Mouse (Mus musculus) neural tube, embryonic 11.5 days (tissue): ENCODE results near the gene Asb15. TPM values are rescaled to one million over a fixed set of nuclear protein-coding genes. Genes with fewer than 3 reads are reported as not detected.

Experiments used
- ATAC-seq: fragments of 200-750 bp; cut with Nextera tagmentation; 2 replicates; pipeline ENCODE4 v1.8.0; 2017; ENCODE audit warnings: moderate number of reproducible peaks, mild to moderate bottlenecking, moderate TSS enrichment, moderate library complexity; ENCODE audit not compliant: insufficient read depth, low FRiP score, low TSS enrichment
- DNase-seq: peaks from one replicate; pipeline ENCODE4 v3.0.0-alpha.2; 2015; ENCODE audit warnings: low spot score
- H3K27ac ChIP-seq: fragments of 300-500 bp; sonication (generic); 2 replicates; pipeline ENCODE4 v1.5.1; 2014; ENCODE audit warnings: low read depth, mild to moderate bottlenecking, low read length
- H3K27me3 ChIP-seq: fragments of 300-500 bp; sonication (generic); 2 replicates; pipeline ENCODE4 v1.6.1; 2014; ENCODE audit warnings: mild to moderate bottlenecking, low read length, mixed read lengths; ENCODE audit not compliant: control insufficient read depth, insufficient read depth
- H3K36me3 ChIP-seq: fragments of 300-500 bp; sonication (generic); 2 replicates; pipeline ENCODE4 v1.6.1; 2014; ENCODE audit warnings: mild to moderate bottlenecking, low read length, moderate library complexity, mixed read lengths; ENCODE audit not compliant: control insufficient read depth, insufficient read depth
- H3K4me1 ChIP-seq: fragments of 300-500 bp; sonication (generic); 2 replicates; pipeline ENCODE4 v1.6.1; 2014; ENCODE audit warnings: low read length, mixed read lengths; ENCODE audit not compliant: control insufficient read depth, insufficient read depth
- H3K4me2 ChIP-seq: fragments of 300-500 bp; sonication (generic); 2 replicates; pipeline ENCODE4 v1.6.1; 2014; ENCODE audit warnings: low read depth, mild to moderate bottlenecking, moderate library complexity
- H3K4me3 ChIP-seq: fragments of 300-500 bp; sonication (generic); 2 replicates; pipeline ENCODE4 v1.5.1; 2014; ENCODE audit warnings: low read depth, low read length
- H3K9ac ChIP-seq: fragments of 300-500 bp; sonication (generic); 2 replicates; pipeline ENCODE4 v1.6.1; 2014; ENCODE audit warnings: mild to moderate bottlenecking, low read length
- H3K9me3 ChIP-seq: fragments of 300-500 bp; sonication (generic); 2 replicates; pipeline ENCODE4 v1.6.1; 2016; ENCODE audit warnings: low read length; ENCODE audit not compliant: control insufficient read depth
- WGBS: fragments of 180-500 bp; shearing (Covaris S2); extraction: QIAGEN DNeasy Blood & Tissue Kit; methylation state at CpG from one replicate; pipeline ENCODE4 v1.1.7; 2014; 5-methylcytosine and 5-hydroxymethylcytosine counted together
- polyA plus RNA-seq: library from polyadenylated mRNA; unstranded; fragments of >200 nt; fragmentation: Nextera tagmentation; extraction: Ambion mirVana; gene quantifications from 2 replicates; pipeline ENCODE4 v1.2.1, GENCODE M21; 2014

The Asb15 gene
- polyA plus RNA-seq, 1 experiment from 2014 or later = not detected

DNA sequence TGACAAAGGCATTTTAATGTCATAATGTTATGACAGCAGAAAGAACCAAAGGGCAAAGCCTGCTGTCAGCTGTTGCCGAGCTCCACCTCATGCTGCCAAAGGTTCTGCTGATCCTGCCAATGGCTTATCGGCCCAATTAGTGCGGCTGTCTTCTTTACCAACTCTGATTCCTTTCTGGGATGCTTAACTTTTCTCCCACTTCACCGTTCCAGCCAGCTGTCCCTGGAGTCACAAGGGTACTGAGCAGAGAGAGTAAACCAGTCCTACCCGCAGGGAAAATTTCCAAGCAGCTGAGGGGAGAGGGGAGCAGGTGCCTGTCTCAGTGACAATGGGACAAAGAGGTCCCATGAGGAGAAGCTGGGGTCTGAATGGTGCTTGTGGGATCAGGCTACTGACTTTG lies 71.7 kb downstream of the Asb15 start:
- DNase-seq (no peak), ATAC-seq (no peak)
- H3K4me1 ChIP-seq = no peaks in the 10 kb centered on the region
- no peak overlapping the region for H3K4me3 ChIP-seq
- 85% methylated on average over 5 of the region's 5 CpGs for WGBS
- no peaks in the 10 kb centered on the region for H3K36me3 ChIP-seq
- no peak overlapping the region for H3K9ac ChIP-seq
- no peaks in the 10 kb centered on the region for H3K9me3 ChIP-seq
- H3K27me3 ChIP-seq = no peaks in the 10 kb centered on the region
- no peak overlapping the region for H3K4me2 ChIP-seq
- no peak overlapping the region for H3K27ac ChIP-seq

DNA sequence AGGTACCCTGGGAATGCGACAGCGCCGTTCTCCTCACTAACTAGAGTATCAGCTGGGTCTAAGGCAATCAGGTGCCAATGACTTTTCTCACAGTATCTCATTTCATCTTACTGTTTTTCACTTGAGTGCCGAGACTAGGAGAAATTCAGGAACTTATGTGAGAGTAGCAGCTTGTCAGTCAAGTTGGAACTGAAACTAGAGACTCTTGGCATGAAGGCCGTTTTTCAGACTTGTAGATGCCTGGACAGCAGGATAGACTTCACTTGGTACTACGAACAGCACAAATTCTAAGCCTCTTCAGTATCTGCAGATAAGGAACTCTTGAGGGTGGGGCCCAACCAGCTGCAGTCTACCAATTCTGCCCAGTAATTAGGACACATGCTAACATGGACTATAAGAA lies 72.2 kb downstream of the Asb15 start:
- no peaks in the 10 kb centered on the region for H3K9me3 ChIP-seq
- H3K27me3 ChIP-seq = no peaks in the 10 kb centered on the region
- WGBS = 88% methylated on average over 6 of the region's 6 CpGs
- no peak overlapping the region for H3K9ac ChIP-seq
- H3K4me1 ChIP-seq = no peaks in the 10 kb centered on the region
- H3K4me3 ChIP-seq = no peak overlapping the region
- no peak overlapping the region for H3K4me2 ChIP-seq
- ATAC-seq (no peak), DNase-seq (no peak)
- H3K36me3 ChIP-seq = no peaks in the 10 kb centered on the region
- no peak overlapping the region for H3K27ac ChIP-seq

DNA sequence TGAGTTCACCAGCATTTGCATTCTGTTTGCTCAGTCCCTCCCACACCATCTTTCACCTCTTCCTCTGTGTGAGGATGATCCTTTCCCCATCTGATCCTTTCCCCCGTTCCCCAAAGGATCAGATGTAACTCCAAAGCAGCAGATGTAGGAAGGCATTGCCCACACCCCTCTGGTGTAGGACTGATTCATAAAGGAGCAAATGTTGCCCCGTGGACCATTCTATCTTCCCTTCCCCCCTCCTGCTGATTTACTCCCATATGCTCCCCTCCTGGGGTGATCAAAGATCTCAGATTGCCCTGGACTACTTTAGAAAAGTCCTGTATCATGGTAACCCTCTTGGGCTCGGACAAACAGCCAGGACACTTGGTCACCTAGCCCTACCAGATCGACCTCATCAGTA lies 72.8 kb downstream of the Asb15 start:
- no peak for ATAC-seq
- Histone ChIP-seq H3K27me3 (no peaks in the 10 kb centered on the region), H3K4me2 (no peak overlapping the region), H3K9ac (no peak overlapping the region), H3K27ac (no peak overlapping the region), H3K36me3 (no peaks in the 10 kb centered on the region), H3K4me3 (no peak overlapping the region), H3K4me1 (no peaks in the 10 kb centered on the region), H3K9me3 (no peaks in the 10 kb centered on the region)
- DNase-seq = no peak
- WGBS = 67% methylated on average over 4 of the region's 4 CpGs

DNA sequence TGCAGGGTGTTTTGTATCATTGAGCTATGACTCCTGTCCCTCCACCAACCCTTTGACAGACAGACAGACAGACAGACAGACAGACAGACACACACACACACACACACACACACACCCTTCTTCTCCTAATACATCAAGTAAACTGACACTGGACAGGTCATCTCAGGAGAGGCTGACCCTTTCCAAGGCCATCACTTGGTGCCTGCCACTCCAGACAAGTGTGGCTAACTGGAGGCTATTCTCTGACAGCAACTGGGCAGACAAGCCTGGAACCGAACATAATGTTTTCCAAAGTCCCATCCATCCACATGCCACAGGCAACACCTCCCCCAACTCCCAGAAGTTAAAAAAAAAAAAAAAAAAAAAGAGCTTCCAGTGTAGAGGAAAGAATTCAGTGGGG lies 73.7 kb downstream of the Asb15 start:
- no peaks in the 10 kb centered on the region for H3K27me3 ChIP-seq
- H3K27ac ChIP-seq = no peak overlapping the region
- DNase-seq (no peak), ATAC-seq (no peak)
- no peaks in the 10 kb centered on the region for H3K36me3 ChIP-seq
- no peak overlapping the region for H3K9ac ChIP-seq
- H3K4me1 ChIP-seq = no peaks in the 10 kb centered on the region
- 55% methylated on average over 1 of the region's 1 CpGs for WGBS
- H3K4me3 ChIP-seq = no peak overlapping the region
- no peaks in the 10 kb centered on the region for H3K9me3 ChIP-seq
- no peak overlapping the region for H3K4me2 ChIP-seq

DNA sequence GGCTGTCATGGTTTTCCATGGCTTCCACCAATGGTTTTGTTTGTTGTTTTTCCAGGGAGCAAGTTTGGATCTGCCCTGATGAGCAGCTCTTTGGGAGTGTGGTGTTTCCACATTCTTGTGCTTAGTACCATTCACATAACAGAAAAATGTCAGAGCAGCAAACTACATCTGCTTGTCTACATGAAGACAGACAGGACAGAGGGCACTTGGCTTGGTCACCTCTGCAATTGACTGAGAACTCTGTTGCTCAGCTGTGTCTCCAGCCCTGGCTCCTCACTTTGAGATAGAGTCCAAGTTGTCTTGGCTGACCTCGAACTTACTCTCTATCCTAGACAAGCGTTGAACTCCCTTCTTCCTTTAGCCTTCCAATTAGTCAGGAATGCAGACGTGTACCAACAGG lies 74.4 kb downstream of the Asb15 start:
- Histone ChIP-seq H3K9ac (no peak overlapping the region), H3K4me1 (no peaks in the 10 kb centered on the region), H3K27me3 (no peaks in the 10 kb centered on the region), H3K4me3 (no peak overlapping the region), H3K27ac (no peak overlapping the region), H3K36me3 (no peaks in the 10 kb centered on the region), H3K4me2 (no peak overlapping the region), H3K9me3 (no peaks in the 10 kb centered on the region)
- no peak for DNase-seq
- 88% methylated on average over 3 of the region's 3 CpGs for WGBS
- ATAC-seq = no peak

DNA sequence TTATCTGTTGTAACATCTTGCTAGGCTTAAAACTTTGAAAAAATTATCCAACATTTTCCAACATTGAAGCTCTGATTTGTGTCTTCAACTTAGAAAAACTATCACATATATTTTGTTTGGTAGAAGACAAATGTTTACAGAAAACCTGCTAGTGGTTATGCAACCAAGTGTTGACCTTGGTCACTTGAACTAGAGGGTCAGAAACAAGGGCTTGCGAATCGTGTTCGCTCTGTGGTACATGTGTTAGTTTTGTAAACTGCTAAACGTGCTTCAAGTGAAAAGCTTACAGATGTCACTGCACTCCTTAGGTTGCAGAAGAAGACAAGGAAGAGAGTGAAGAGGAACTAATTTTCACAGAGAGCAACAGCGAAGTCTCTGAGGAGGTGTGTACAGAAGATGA lies 75.0 kb downstream of the Asb15 start:
- 88% methylated on average over 5 of the region's 5 CpGs for WGBS
- ATAC-seq (no peak), DNase-seq (no peak)
- Histone ChIP-seq H3K4me1 (no peaks in the 10 kb centered on the region), H3K9ac (no peak overlapping the region), H3K9me3 (no peaks in the 10 kb centered on the region), H3K27me3 (no peaks in the 10 kb centered on the region), H3K27ac (no peak overlapping the region), H3K4me3 (no peak overlapping the region), H3K4me2 (no peak overlapping the region), H3K36me3 (no peaks in the 10 kb centered on the region)

DNA sequence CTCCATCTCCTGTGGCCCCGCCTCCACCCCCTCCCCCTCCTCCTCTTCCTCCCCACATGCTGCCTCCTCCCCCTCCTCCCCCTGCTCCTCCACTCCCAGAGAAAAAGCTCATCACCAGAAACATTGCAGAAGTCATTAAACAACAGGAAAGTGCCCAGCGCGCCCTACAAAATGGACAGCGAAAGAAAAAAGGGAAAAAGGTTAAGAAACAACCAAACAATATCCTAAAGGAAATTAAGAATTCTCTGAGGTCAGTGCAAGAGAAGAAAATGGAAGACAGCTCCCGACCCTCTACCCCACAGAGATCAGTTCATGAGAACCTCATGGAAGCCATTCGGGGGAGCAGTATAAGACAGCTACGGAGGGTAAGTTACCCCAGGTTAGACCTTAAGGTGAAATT lies 76.3 kb downstream of the Asb15 start:
- ATAC-seq (no peak), DNase-seq (no peak)
- Histone ChIP-seq H3K4me1 (no peaks in the 10 kb centered on the region), H3K4me3 (no peak overlapping the region), H3K27me3 (no peaks in the 10 kb centered on the region), H3K27ac (no peak overlapping the region), H3K9me3 (no peaks in the 10 kb centered on the region), H3K36me3 (no peaks in the 10 kb centered on the region), H3K9ac (no peak overlapping the region), H3K4me2 (no peak overlapping the region)
- WGBS = 91% methylated on average over 7 of the region's 7 CpGs

DNA sequence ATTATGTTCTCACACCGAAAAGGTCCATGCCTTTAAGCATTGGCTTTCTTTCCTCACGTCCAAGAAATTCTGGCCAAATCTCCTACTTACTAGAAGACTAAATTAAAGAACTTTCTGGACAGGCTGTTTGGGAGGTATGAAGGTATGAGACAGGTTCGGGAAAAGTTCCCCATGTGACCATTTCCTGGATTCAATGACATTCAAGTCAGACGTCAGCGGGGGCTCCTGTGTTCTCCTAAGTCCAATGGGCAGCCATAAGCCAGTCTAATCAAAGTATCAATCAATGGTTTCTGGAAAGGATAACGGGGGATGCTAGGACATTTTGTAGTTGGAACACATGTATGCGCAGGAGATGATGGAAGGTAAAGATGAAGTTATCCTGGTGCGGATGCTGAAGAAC lies 77.7 kb downstream of the Asb15 start:
- Histone ChIP-seq H3K4me1 (no peaks in the 10 kb centered on the region), H3K9me3 (no peaks in the 10 kb centered on the region), H3K4me2 (no peak overlapping the region), H3K27ac (no peak overlapping the region), H3K36me3 (no peaks in the 10 kb centered on the region), H3K27me3 (no peaks in the 10 kb centered on the region), H3K9ac (no peak overlapping the region), H3K4me3 (no peak overlapping the region)
- DNase-seq (no peak), ATAC-seq (no peak)
- WGBS = 89% methylated on average over 8 of the region's 8 CpGs

DNA sequence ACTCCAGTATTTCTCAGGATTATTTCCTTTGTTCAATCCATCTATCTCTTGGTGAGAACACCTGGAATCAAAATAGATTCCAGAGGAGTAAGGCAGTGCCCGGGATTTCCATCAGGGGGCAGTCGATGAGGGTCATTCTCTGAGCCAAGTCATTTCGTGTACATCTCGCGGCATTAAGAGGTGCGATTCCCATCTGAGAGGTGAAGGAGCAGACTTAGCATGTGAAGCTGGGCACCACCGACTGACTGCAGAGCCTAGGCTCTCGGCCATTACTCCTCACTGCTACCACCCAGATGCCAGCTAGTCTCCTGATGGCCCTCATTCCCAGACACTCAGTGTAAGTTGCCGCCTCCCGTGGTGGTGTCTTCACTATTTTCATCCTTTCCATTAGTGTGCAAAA lies 78.6 kb downstream of the Asb15 start:
- ATAC-seq (no peak), DNase-seq (no peak)
- no peak overlapping the region for H3K9ac ChIP-seq
- H3K27ac ChIP-seq = no peak overlapping the region
- no peak overlapping the region for H3K4me3 ChIP-seq
- H3K36me3 ChIP-seq = no peaks in the 10 kb centered on the region
- no peak overlapping the region for H3K4me2 ChIP-seq
- H3K27me3 ChIP-seq = no peaks in the 10 kb centered on the region
- H3K4me1 ChIP-seq = no peaks in the 10 kb centered on the region
- no peaks in the 10 kb centered on the region for H3K9me3 ChIP-seq
- WGBS = 88% methylated on average over 10 of the region's 10 CpGs
